Mouse (Mus musculus): Measurements from ENCODE around the gene Leng9. TPM values are rescaled to one million over a fixed set of nuclear protein-coding genes. Genes with fewer than 3 reads are reported as not detected.

The Leng9 gene
- total RNA-seq, 1 experiment from 2014 or later: 26.4 TPM

DNA sequence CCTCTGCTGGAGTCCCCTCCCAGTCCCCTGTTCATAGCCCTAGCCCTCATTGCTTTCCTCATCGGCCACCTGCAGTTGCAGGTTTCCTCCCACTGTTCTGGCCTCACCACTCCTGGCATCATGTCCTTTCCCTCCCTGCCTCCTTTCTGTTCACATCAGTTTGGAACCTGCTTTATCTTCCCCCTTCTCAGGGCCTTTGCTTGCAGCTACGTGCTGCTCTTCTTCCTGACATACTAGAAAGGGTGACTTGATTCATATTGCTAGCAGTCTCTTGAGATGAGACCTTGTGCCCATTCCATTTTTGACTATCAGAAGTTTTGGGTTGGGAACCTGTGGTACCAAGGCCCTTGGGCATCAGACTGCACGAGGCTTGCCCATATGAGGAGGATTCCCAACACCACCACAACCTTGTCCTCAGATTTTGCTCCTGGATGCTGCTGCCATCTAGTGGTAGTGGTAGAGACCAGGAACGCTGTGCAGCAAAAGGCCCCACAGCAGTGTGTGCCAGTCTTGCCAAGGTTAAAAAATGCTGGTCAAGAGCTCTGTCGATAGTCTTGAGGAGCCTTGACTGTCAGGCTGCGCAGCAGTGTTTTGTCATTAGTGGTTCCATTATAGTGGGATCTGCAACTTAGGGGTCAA, 4.5 kb downstream of the Leng9 start:
- ATAC-seq (replicated peaks; ENCODE audit: insufficient number of reproducible peaks, low FRiP score, low TSS enrichment, poor library complexity, severe bottlenecking): no peak

DNA sequence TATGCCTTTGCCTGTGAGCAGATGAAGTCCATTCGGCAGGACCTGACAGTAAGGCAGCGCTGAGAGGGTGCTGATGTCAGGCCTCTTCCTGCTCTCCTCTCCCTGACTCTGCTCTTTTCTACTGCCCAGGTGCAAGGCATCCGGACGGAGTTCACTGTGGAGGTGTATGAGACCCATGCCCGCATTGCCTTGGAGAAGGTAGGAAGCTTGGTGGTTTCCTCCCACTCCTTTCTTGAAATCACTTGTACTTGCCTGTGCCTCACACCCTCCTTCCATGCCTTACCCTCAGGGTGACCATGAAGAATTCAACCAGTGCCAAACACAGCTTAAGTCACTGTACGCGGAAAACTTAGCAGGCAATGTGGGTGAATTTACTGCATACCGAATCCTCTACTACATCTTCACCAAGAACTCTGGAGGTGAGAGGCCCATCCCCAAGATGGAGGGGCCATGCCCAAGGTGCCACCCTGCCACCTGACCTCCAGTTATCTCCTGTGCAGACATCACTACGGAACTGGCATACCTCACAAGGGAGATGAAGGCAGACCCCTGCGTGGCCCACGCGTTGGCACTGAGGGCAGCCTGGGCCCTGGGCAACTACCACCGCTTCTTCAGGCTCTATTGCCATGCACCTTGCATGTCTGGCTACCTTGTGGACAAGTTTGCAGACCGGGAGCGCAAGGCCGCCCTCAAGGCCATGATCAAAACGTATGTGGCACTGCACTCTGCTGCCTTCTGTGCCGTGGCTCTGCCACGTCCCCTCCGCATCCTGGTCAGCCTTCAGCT, 5.2 kb downstream of the Leng9 start:
- no peak for ATAC-seq (replicated peaks; ENCODE audit: insufficient number of reproducible peaks, low FRiP score, low TSS enrichment, poor library complexity, severe bottlenecking)

DNA sequence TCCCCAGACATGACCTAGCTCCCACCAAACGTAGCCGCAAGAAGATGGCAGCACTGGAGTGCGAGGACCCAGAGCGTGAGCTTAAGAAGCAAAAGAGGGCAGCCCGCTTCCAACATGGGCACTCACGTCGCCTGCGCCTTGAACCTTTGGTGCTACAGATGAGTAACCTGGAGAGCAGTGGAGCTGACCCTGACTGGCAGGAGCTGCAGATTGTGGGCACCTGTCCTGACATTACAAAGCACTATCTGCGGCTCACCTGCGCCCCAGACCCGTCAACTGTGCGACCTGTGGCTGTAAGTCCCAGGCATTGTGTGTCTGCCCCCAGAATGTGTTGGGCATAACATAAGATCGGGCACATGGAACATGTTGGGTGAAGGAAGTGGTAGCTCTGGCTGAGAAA, 6.1 kb downstream of the Leng9 start:
- ATAC-seq (replicated peaks; ENCODE audit: insufficient number of reproducible peaks, low FRiP score, low TSS enrichment, poor library complexity, severe bottlenecking): no peak

DNA sequence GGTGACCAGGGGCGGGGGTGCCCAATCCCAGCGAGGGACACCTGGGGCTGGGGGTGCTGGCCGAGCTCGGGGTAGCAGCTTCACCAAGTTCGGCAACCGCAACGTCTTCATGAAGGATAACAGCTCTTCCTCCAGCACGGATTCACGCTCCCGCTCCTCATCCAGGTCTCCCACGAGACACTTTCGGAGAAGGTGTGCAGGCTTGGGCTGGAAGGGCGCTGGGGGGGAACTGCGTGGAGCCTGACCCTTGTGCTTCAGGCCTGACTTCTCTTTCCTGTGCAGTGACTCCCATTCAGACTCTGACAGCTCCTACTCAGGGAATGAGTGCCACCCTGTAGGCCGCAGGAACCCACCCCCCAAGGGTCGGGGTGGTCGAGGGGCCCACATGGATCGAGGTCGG, 6.7 kb downstream of the Leng9 start:
- no peak for ATAC-seq (replicated peaks; ENCODE audit: insufficient number of reproducible peaks, low FRiP score, low TSS enrichment, poor library complexity, severe bottlenecking)

DNA sequence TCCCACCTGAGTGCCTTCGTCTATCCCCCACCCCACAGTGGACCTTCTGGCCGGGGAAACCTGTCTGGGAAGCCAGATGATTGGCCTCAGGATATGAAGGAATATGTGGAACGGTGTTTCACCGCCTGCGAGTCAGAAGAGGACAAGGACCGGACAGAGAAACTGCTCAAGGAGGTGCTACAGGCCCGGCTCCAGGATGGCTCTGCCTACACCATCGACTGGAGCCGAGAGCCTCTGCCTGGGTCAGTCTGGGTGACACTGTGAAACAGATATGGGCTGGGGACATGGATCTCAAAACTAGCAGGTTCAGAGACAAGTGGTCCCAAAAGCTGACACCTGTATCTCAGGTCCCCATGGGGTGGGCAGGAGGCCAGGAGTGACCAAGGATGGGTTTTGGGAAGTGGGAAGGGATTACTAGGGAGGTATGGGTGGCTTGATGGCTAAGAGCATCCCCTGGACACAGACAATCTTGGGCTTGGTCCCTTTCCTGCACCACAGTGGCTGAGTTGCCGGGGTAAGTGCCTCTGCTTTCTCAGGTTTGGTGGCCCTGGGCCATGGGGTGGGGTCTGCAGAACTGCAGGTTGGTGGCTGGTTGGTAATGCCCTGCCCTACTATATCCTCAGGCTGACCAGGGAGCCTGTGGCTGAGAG, 7.3 kb downstream of the Leng9 start:
- ATAC-seq (replicated peaks; ENCODE audit: insufficient number of reproducible peaks, low FRiP score, low TSS enrichment, poor library complexity, severe bottlenecking): no peak

DNA sequence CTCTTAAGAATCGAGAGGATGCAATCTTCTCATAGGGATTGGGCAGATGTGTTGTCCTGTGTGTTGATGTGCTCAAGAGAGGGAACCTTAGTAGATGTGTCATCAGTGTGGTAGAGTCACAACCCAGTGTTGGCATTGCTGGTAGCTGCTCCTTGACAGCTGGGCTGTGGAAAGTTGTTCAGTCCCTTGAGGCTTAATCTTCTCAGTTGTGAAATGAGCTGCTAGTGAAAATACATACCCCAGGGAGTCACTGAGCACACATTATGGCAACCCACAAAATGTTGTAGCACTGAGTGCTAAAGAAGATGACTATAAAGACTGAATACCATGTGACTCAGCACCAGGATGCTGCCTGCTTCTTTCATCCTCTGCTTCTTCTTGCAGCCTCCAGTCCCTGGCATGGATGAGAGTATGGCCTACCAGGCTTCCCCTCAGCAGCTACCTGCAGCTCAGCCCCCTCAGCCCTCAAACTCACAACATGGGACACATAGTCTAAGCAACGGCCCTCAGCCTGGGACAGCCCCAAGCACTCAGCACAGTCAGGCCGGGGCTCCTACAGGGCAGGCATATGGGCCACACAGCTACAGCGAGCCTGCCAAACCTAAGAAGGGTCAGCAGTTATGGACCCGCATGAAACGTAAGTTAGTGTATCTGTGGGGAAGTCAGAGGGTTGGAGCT, 8.4 kb downstream of the Leng9 start:
- ATAC-seq (replicated peaks; ENCODE audit: insufficient number of reproducible peaks, low FRiP score, low TSS enrichment, poor library complexity, severe bottlenecking): no peak

DNA sequence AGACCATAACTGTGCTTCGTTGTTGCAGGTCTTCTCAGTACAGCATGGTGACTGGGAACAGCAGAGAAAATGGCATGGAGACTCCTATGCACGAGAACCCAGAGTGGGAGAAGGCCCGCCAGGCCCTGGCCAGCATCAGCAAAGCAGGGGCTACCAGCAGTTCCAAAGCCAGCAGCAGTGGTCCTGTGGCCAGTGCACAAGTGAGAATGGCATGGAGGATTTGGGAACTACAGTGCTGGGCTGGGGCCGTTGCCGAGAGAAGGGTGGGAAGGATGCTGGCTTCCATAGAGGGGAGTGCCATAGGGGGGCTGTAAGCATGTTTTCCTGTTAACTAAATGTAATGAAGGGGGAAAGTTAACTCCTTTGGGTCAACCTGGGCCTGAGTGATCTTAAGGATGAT, 10.8 kb downstream of the Leng9 start:
- no peak for ATAC-seq (replicated peaks; ENCODE audit: insufficient number of reproducible peaks, low FRiP score, low TSS enrichment, poor library complexity, severe bottlenecking)

DNA sequence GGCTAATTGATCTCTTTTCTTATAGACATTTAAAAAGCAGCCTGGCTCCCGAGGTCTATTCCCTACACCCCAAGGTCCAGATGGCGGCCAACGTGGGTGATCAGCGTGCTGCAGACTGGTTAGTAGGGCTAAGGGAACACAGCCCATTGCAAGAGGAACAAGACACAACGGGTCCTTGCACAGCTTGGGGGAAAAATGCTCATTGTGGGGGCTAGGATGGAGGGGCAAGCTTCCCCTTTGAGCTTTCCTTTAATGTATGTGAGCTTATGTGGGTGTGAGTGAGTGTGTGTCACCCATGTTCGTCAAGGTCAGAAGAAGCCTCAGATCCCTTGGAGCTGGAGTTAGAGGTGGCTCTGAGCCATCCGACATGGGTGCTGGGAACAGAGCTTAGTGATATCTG, 11.5 kb downstream of the Leng9 start:
- ATAC-seq (replicated peaks; ENCODE audit: insufficient number of reproducible peaks, low FRiP score, low TSS enrichment, poor library complexity, severe bottlenecking): no peak

DNA sequence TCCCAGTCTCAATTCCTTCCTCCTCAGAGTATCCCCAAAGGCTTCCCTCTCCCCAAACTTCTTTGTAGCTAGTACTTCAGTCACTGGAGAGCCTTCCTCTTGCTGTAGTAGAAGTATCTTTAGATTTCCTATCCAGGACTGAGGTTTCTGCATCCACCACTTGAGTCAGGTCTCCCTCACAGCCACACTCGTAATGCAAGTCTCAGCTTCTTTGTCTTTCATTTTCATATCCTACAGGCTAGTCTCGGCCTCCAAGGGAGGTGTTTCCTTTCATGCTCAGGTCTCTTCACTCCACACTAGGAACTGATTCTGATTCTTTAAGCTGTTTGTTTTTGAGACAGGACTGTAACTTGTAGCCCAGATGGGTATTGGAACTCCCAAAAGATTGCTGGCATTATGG, 12.0 kb downstream of the Leng9 start:
- ATAC-seq (replicated peaks; ENCODE audit: insufficient number of reproducible peaks, low FRiP score, low TSS enrichment, poor library complexity, severe bottlenecking): no peak

DNA sequence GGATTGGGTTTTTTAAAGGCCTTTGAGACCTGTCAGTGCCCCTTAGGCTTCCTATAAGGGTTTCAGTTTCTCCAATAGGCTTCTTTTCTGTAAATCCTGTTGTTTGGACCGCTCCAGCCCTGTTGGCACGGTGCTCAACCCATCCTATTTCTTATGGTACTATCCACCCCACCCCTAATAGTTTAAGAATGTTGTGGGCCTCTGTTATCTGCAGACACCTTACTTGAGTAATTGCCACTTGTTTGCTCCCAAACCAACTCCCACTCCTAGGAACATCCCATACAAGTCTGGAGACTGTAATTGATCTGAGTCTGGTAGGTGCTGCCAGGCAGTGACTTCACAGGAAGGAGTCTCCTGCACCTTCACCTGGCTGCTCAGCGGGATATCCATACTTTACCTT, 12.4 kb downstream of the Leng9 start:
- no peak for ATAC-seq (replicated peaks; ENCODE audit: insufficient number of reproducible peaks, low FRiP score, low TSS enrichment, poor library complexity, severe bottlenecking)

DNA sequence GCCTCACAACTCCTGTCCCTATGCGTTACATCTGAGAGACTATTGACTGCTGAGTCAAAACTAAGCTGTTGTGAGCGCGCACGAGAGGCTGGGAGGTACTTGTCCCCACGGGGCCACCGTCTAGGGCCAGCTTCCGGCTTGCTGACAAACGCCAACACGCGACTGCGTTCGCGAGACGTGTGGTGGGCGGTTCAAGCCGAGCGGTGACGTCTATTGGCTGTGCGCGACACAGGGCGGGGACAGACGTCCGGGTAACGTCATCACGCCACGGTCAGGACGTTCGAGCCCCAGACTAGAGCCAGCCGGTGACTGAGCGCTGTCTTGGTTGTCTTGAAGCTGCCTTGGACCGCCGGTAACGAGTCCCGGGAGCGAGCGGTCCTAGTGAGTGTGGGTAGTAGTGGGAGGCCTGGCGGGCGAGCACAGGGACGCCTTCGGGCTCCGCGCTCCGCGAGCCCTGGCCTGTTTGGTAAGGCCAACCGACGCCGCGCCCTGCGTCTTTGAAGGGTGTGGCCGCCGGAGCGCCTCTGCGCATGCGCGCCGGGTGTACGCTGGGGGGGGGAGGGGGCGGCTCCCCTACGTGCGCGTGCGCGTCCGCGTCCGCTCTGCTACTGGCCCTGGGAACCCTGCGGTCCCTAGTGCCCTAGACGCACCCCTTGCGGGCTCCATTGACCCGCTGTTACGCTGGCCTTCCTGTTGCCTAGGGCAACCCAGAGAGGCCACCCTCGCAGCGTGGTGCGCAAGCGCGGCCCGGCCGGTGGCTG, 13.2 kb downstream of the Leng9 start, which contains the start of gene Leng8:
Gene Leng8 (plus strand): TSS at position 269 of the 761 bp plus-strand sequence.
- ATAC-seq (replicated peaks; ENCODE audit: insufficient number of reproducible peaks, low FRiP score, low TSS enrichment, poor library complexity, severe bottlenecking): peak; percentile 89

DNA sequence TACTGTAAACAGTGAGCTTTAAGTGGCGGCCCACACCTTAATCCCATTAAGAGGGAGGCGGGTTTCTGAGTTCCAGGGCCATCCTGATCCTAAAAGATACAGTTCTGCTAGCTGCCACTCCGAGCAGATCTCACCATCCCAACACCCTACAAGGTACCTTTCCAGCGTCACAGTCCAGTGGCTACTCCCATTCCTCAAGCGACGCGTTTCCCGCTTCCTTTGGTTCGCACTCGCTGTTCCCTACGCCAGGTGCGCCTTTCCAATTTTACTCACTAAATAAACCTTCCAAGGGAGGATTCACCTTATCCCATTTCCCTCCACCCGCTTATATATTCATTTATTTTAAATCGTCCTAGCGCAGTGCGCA, 13.8 kb downstream of the Leng9 start:
- no peak for ATAC-seq (replicated peaks; ENCODE audit: insufficient number of reproducible peaks, low FRiP score, low TSS enrichment, poor library complexity, severe bottlenecking)

DNA sequence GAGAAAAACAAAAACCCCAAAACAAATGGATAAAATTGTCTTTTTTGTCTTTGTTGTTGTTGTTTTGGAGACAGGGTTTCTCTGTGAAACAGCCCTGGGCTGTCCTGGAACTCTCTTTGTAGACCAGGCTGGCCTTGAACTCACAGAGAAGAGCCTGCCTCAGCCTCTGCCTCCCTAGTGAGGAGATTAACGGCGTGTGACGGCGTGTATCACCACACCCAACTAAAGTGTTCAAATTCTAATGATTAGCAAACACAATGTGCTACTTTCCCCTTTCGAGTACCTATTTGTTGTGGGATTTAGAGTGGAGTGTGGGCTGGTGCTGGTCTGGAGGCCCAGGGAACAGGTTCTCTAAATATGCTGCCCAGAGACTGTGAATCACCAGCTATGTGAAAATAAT, 15.3 kb downstream of the Leng9 start:
- ATAC-seq (replicated peaks; ENCODE audit: insufficient number of reproducible peaks, low FRiP score, low TSS enrichment, poor library complexity, severe bottlenecking): no peak

DNA sequence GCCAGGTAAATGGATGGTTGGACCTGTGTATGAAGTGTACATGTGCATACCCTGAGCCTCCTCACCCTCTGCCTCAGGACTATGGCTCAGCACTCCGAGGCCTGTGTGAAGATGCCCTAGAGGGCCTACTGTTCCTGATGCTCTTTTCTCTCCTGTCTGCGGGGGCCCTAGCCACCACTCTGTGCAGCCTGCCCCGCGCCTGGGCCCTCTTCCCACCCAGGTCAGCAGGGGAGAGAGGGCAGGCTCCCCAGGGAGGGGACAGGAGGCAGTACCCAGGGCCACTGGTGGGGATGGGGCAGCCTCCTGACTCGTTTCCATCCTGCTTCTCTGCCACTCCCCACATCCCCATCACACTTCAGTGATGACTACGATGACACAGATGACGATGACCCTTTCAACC, 17.2 kb downstream of the Leng9 start:
- no peak for ATAC-seq (replicated peaks; ENCODE audit: insufficient number of reproducible peaks, low FRiP score, low TSS enrichment, poor library complexity, severe bottlenecking)

DNA sequence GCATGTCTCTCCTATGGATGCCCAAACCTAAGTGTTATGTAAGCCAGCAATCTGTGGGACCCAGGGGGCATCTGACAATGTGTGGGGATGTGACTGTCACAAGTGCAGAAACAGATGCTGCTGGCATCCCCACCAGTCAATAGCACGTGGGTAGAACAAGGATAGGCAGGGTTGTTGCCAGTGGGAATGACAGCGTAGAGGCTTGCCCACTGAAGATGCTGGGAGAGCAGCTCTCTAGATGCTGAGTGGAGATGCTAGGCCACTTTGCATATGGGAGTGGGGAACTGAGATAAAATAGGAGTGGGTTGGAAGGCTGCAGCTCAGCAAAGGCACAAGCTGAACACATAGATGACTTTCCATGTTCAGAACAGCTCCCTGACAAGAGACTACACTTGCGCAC, 17.6 kb downstream of the Leng9 start:
- ATAC-seq (replicated peaks; ENCODE audit: insufficient number of reproducible peaks, low FRiP score, low TSS enrichment, poor library complexity, severe bottlenecking): no peak

DNA sequence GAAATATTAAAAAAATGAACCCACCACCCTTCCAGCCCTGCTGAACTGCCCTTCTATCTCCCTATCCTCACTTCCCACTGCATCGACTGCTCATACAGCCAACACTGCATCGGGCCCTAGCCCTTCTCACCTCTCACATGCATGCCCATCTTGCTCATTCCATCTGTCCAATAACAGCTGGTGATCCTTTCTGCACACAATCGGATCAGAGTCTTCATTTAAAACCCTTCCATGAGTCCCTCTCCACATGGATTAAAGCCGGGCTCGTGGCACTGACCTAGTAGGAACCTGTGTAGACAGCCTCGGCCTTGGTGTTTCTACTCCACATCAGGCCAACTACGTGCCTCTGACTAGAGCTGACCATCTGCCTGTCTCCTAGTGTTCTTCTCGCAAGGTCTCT, 18.2 kb downstream of the Leng9 start:
- no peak for ATAC-seq (replicated peaks; ENCODE audit: insufficient number of reproducible peaks, low FRiP score, low TSS enrichment, poor library complexity, severe bottlenecking)

DNA sequence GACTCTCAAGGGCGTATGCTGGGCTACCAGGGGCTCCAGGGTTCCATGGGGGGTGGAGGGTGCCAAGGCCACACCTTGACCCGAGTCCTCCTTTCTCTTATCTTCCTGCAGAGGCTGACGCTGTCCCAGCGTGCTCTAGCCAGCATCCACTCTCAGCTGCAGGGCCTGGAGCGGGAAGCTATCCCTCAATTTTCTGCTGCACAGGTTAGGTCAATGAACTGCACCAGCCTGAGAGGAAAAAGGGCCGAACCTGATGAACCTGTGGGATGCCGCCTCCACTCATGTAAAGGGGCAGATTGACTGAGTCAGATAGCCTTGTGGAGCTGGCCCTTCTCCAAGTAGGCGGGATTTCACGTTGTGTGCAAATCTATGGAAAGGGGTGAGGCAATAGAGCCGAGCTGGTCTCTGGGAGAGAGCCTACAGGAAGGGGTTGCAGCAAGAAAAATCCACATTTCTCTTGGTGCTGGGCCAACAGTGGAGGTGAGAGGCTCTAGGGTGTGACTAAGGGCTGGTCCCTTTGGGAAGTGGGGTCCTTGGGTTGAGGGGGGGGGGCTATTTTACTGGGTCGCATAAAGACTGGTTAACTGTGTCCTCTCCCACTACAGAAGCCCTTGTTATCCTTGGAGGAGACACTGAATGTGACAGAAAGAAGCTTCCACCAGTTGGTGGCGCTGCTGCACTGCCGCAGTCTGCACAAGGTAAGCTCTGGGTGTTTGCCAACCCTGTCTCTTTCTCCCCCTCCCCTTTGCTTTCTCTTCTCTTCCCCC, 19.3 kb downstream of the Leng9 start:
- ATAC-seq (replicated peaks; ENCODE audit: insufficient number of reproducible peaks, low FRiP score, low TSS enrichment, poor library complexity, severe bottlenecking): peak; percentile 67; the same call in 1 of the 2 replicates

DNA sequence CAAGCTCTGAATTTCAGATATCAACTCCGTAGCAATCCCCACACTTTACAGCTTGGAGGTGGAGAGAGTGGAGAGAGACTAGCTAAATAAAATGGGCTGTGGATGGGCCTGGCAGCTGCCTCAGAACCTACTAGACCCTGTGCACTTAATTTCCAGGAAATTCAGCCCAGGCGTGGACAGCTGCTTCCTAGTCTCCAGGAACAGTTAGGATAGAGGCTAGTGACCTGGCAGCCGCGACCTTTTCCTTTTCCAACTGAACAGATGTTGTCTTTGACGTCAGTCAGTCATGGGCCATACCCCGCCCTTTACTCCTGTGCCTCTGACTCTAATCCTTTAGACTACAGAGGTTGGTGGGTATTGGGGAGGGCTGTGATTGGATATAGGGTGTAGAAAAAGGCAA, 21.3 kb downstream of the Leng9 start:
- ATAC-seq (replicated peaks; ENCODE audit: insufficient number of reproducible peaks, low FRiP score, low TSS enrichment, poor library complexity, severe bottlenecking): no peak
